Mouse (Mus musculus) midbrain, embryonic 11.5 days (tissue): Measurements from ENCODE around the gene Arpc1b. TPM values are rescaled to one million over a fixed set of nuclear protein-coding genes. Genes with fewer than 3 reads are reported as not detected.
"Not testable (repeated sequence)": the region's sequence is repeated elsewhere in the genome, so short reads cannot be mapped to it uniquely, and the experiment has no call there.

Experiments
- ATAC-seq: fragments of 200-750 bp; cut with Nextera tagmentation; 2 replicates; pipeline ENCODE4 v1.8.0; 2017; ENCODE audit warnings: moderate TSS enrichment, moderate library complexity; ENCODE audit not compliant: low FRiP score
- DNase-seq: peaks from one replicate; pipeline ENCODE4 v3.0.0; 2015; ENCODE audit warnings: low spot score; ENCODE audit errors: missing footprints
- H3K27ac ChIP-seq: fragments of 300-500 bp; sonication (generic); 2 replicates; pipeline ENCODE4 v1.5.1; 2014; ENCODE audit warnings: low read depth, low read length
- H3K27me3 ChIP-seq: fragments of 300-500 bp; sonication (generic); 2 replicates; pipeline ENCODE4 v1.6.1; 2014; ENCODE audit warnings: mild to moderate bottlenecking, low read length, moderate library complexity, mixed read lengths; ENCODE audit not compliant: control insufficient read depth, insufficient read depth
- H3K36me3 ChIP-seq: fragments of 300-500 bp; sonication (generic); 2 replicates; pipeline ENCODE4 v1.6.1; 2014; ENCODE audit warnings: mild to moderate bottlenecking, low read length, moderate library complexity, mixed read lengths; ENCODE audit not compliant: control insufficient read depth, insufficient read depth
- H3K4me1 ChIP-seq: fragments of 300-500 bp; sonication (generic); 2 replicates; pipeline ENCODE4 v1.6.1; 2014; ENCODE audit warnings: low read length; ENCODE audit not compliant: control insufficient read depth, insufficient read depth
- H3K4me2 ChIP-seq: fragments of 300-500 bp; sonication (generic); 2 replicates; pipeline ENCODE4 v1.6.1; 2014; ENCODE audit warnings: mild to moderate bottlenecking, moderate library complexity
- H3K4me3 ChIP-seq: fragments of 300-500 bp; sonication (generic); 2 replicates; pipeline ENCODE4 v1.5.1; 2014; ENCODE audit warnings: low read depth, low read length
- H3K9ac ChIP-seq: fragments of 300-500 bp; sonication (generic); 2 replicates; pipeline ENCODE4 v1.6.1; 2014; ENCODE audit warnings: low read length
- H3K9me3 ChIP-seq: fragments of 300-500 bp; sonication (generic); 2 replicates; pipeline ENCODE4 v1.6.1; 2016; ENCODE audit warnings: low read length; ENCODE audit not compliant: control insufficient read depth
- WGBS: fragments of 180-500 bp; shearing (Covaris S2); extraction: QIAGEN DNeasy Blood & Tissue Kit; methylation state at CpG from one replicate; pipeline ENCODE4 v1.1.7; 2014; 5-methylcytosine and 5-hydroxymethylcytosine counted together
- polyA plus RNA-seq: library from polyadenylated mRNA; unstranded; fragments of >200 nt; fragmentation: Nextera tagmentation; extraction: Ambion mirVana; gene quantifications from 2 replicates; pipeline ENCODE4 v1.2.1, GENCODE M21; 2014

Gene Arpc1b
- 44.3 and 48.3 TPM in 2 replicates for polyA plus RNA-seq

GRCm38 (mm10) chr5:145114071-145114605 lies at the start of gene Arpc1b:
Arpc1b (plus strand) TSS chr5:145114215.
- Histone ChIP-seq H3K9ac (peak within 1 kb of the TSS; percentile 56), H3K4me2 (peak within 1 kb of the TSS; percentile 59), H3K27ac (no peak within 1 kb of the TSS), H3K9me3 (no peaks in the 10 kb centered on the region), H3K27me3 (peaks cover 12% of the 10 kb centered on the region), H3K36me3 (peaks cover 7% of the 10 kb centered on the region; the same call in 1 of the 2 replicates), H3K4me3 (peak within 1 kb of the TSS; percentile 50), H3K4me1 (no peaks in the 10 kb centered on the region)
- peak; percentile 91 for DNase-seq
- ATAC-seq: peak; percentile 79
- WGBS: 2% methylated on average over 37 of the region's 53 CpGs

GRCm38 (mm10) chr5:145064765-145065340 lies 49.2 kb upstream of the Arpc1b start:
- no peak overlapping the region for H3K4me3 ChIP-seq
- no peak for DNase-seq
- H3K9me3 ChIP-seq: no peaks in the 10 kb centered on the region
- ATAC-seq: no peak
- H3K27me3 ChIP-seq: no peaks in the 10 kb centered on the region
- H3K9ac ChIP-seq: no peak overlapping the region
- H3K36me3 ChIP-seq: no peaks in the 10 kb centered on the region
- WGBS: 91% methylated on average over 1 of the region's 1 CpGs
- H3K4me2 ChIP-seq: no peak overlapping the region
- H3K4me1 ChIP-seq: no peaks in the 10 kb centered on the region
- H3K27ac ChIP-seq: no peak overlapping the region

GRCm38 (mm10) chr5:145068863-145069262 lies 45.2 kb upstream of the Arpc1b start:
- Histone ChIP-seq H3K4me3 (no peak overlapping the region), H3K9me3 (no peaks in the 10 kb centered on the region), H3K27ac (no peak overlapping the region), H3K36me3 (no peaks in the 10 kb centered on the region), H3K4me1 (no peaks in the 10 kb centered on the region), H3K9ac (no peak overlapping the region), H3K4me2 (no peak overlapping the region), H3K27me3 (no peaks in the 10 kb centered on the region)
- DNase-seq (no peak), ATAC-seq (no peak)
- 55% methylated on average over 3 of the region's 3 CpGs for WGBS

GRCm38 (mm10) chr5:145069707-145070106 lies 44.3 kb upstream of the Arpc1b start:
- H3K4me2 ChIP-seq: no peak overlapping the region
- H3K36me3 ChIP-seq: no peaks in the 10 kb centered on the region
- under 1% methylated on average over 5 of the region's 5 CpGs for WGBS
- no peak overlapping the region for H3K4me3 ChIP-seq
- ATAC-seq: peak; percentile 68
- H3K9ac ChIP-seq: no peak overlapping the region
- no peak overlapping the region for H3K27ac ChIP-seq
- H3K4me1 ChIP-seq: no peaks in the 10 kb centered on the region
- no peaks in the 10 kb centered on the region for H3K27me3 ChIP-seq
- no peaks in the 10 kb centered on the region for H3K9me3 ChIP-seq
- peak; percentile 96 for DNase-seq

- Histone ChIP-seq H3K4me2 (no peak overlapping the region), H3K27me3 (no peaks in the 10 kb centered on the region), H3K27ac (no peak overlapping the region), H3K9ac (no peak overlapping the region), H3K36me3 (no peaks in the 10 kb centered on the region), H3K4me1 (no peaks in the 10 kb centered on the region), H3K4me3 (no peak overlapping the region), H3K9me3 (no peaks in the 10 kb centered on the region)
- 59% methylated on average over 6 of the region's 6 CpGs for WGBS
- ATAC-seq (no peak), DNase-seq (no peak)
Observed at GRCm38 (mm10) chr5:145071342-145071741, 42.7 kb upstream of the Arpc1b start.

GRCm38 (mm10) chr5:145075081-145075480 lies 38.9 kb upstream of the Arpc1b start:
- Histone ChIP-seq H3K9me3 (no peaks in the 10 kb centered on the region), H3K27me3 (no peaks in the 10 kb centered on the region), H3K9ac (no peak overlapping the region), H3K4me2 (no peak overlapping the region), H3K4me1 (no peaks in the 10 kb centered on the region), H3K27ac (no peak overlapping the region), H3K4me3 (no peak overlapping the region), H3K36me3 (no peaks in the 10 kb centered on the region)
- DNase-seq (no peak), ATAC-seq (no peak)
- 66% methylated on average over 3 of the region's 3 CpGs for WGBS

GRCm38 (mm10) chr5:145081866-145082613 lies 32.0 kb upstream of the Arpc1b start:
- WGBS: 91% methylated on average over 10 of the region's 10 CpGs
- no peak overlapping the region for H3K9ac ChIP-seq

GRCm38 (mm10) chr5:145083201-145083600 lies 30.8 kb upstream of the Arpc1b start:
- H3K36me3 ChIP-seq, H3K9me3 ChIP-seq, H3K4me1 ChIP-seq, H3K27me3 ChIP-seq, DNase-seq: not testable (repeated sequence)
- peak overlapping the region; percentile 85 for H3K4me3 ChIP-seq
- ATAC-seq: peak; percentile 49
- H3K9ac ChIP-seq: peak overlapping the region; percentile 84
- H3K27ac ChIP-seq: peak overlapping the region; percentile 56; the same call in 1 of the 2 replicates
- WGBS: 52% methylated on average over 6 of the region's 6 CpGs
- H3K4me2 ChIP-seq: peak overlapping the region; percentile 92

More at GRCm38 (mm10) chr5:145081866-145082613, 32.0 kb upstream of the Arpc1b start:
- H3K4me2 ChIP-seq: no peak overlapping the region
- no peaks in the 10 kb centered on the region for H3K36me3 ChIP-seq
- H3K9me3 ChIP-seq: no peaks in the 10 kb centered on the region
- ATAC-seq: no peak
- no peak overlapping the region for H3K4me3 ChIP-seq
- no peak overlapping the region for H3K27ac ChIP-seq
- DNase-seq: no peak
- peaks cover 10% of the 10 kb centered on the region for H3K4me1 ChIP-seq
- no peaks in the 10 kb centered on the region for H3K27me3 ChIP-seq
